8 mouse cellular contexts compared by ENCODE assay signal in the genomic region with DNA sequence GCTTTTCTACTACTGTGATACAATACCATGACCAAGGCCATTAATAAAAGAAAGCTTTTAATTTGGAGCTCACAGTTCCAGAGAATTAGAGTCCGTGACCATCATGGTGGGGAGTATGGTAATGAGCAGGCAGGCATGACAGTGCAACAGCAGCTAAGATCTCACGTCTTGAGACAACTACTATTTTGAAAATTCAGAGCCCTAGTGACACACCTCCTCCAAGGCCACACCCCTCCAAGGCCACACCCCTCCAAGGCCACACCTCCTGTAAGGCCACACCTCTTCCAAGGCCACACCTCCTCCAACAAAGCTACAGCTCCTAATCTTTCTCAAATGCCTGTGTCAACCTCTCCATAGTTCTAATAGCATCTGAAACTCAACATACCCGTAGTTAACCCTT. TPM values are rescaled to one million over a fixed set of nuclear protein-coding genes. Genes with fewer than 3 reads are reported as not detected.
A peak's percentile ranks its signal among the peaks of the same experiment; 100 is the strongest.
DNase-seq lines count a peak whose midpoint lies in the region; ATAC-seq and TF ChIP-seq lines count a peak whose summit lies in the region.

No protein-coding gene starts in this region.

- no peaks in the 10 kb centered on the region; the same call in 1 of the 2 replicates for H3K4me1 ChIP-seq in cerebellum, adult 2 months (ENCODE audit: control insufficient read depth, insufficient read depth, low read length)
- peaks cover 2 to 11% of the 10 kb centered on the region in 2 experiments for H3K4me1 ChIP-seq in MEL (ENCODE audit: control insufficient read depth in 1 of 2, insufficient read depth in 2 of 2, low read length in 2 of 2)
- H3K4me1 ChIP-seq in kidney, embryonic 15.5 days = peaks cover 7% of the 10 kb centered on the region; the same call in 1 of the 2 replicates
- peaks cover 7% of the 10 kb centered on the region; the same call in 1 of the 2 replicates for H3K4me1 ChIP-seq in embryonic facial prominence, embryonic 10.5 days

- no peak for TF ChIP-seq CTCF in cerebellum, adult 2 months (IDR thresholded peaks at IDR 0.05; ENCODE audit: borderline replicate concordance, insufficient read depth, low read depth, low read length)
- no peak for TF ChIP-seq CTCF in MEL (IDR thresholded peaks at IDR 0.05 in 2 of 3, conservative IDR thresholded peaks at IDR 0.05 in 1 of 3; ENCODE audit: control insufficient read depth in 1 of 3, insufficient read depth in 1 of 3, low read depth in 2 of 3, low read length in 3 of 3, poor library complexity in 1 of 3, severe bottlenecking in 1 of 3)

- peaks cover 10% of the 10 kb centered on the region for H3K79me2 ChIP-seq in MEL (ENCODE audit: control insufficient read depth, insufficient read depth, low read length, poor library complexity)

- no peak overlapping the region for H3K27ac ChIP-seq in cerebellum, adult 2 months (ENCODE audit: insufficient read depth, low read length)
- peak overlapping the region; percentile 62 for H3K27ac ChIP-seq in MEL (ENCODE audit: control insufficient read depth, low read depth, low read length)
- H3K27ac ChIP-seq in kidney, embryonic 15.5 days = no peak overlapping the region
- H3K27ac ChIP-seq in embryonic facial prominence, embryonic 10.5 days (replicated peaks) = no peak overlapping the region

- 26% methylated on average over 3 of the region's 3 CpGs for WGBS in cerebellum, adult 2 months
- WGBS in kidney, embryonic 15.5 days = 35% methylated on average over 3 of the region's 3 CpGs
- 60% methylated on average over 3 of the region's 3 CpGs for WGBS in embryonic facial prominence, embryonic 10.5 days

- peak; percentile 44 to 57 for DNase-seq in cerebellum, postnatal 10 days
- DNase-seq in cerebellum, adult 2 months = no peak
- peak; percentile 93 for DNase-seq in MEL (ENCODE audit: low read depth, low spot score)
- no peak for DNase-seq in embryonic facial prominence, embryonic 10.5 days (ENCODE audit: low spot score)

- TF ChIP-seq POLR2A in cerebellum, adult 2 months (IDR thresholded peaks at IDR 0.05; ENCODE audit: borderline replicate concordance, insufficient read depth, low read length) = no peak
- TF ChIP-seq POLR2A in MEL (IDR thresholded peaks at IDR 0.05; ENCODE audit: control insufficient read depth in 1 of 2, insufficient read depth in 1 of 2, low read depth in 1 of 2, low read length in 2 of 2, poor library complexity in 1 of 2) = no peak

- TF ChIP-seq EP300 in MEL (IDR thresholded peaks at IDR 0.05; ENCODE audit: low read depth in 1 of 2, low read length in 2 of 2) = no peak

- no peaks in the 10 kb centered on the region for H3K27me3 ChIP-seq in cerebellum, adult 2 months (ENCODE audit: control insufficient read depth, insufficient read depth, low read length)
- no peaks in the 10 kb centered on the region for H3K27me3 ChIP-seq in MEL (ENCODE audit: control insufficient read depth in 1 of 2, insufficient read depth in 2 of 2, low read length in 2 of 2)
- no peaks in the 10 kb centered on the region for H3K27me3 ChIP-seq in kidney, embryonic 15.5 days
- no peaks in the 10 kb centered on the region for H3K27me3 ChIP-seq in embryonic facial prominence, embryonic 10.5 days (replicated peaks; ENCODE audit: low read depth, poor library complexity, severe bottlenecking)

- H3K9ac ChIP-seq in MEL (ENCODE audit: control insufficient read depth, low read depth, low read length, poor library complexity, severe bottlenecking) = peak overlapping the region; percentile 43
- H3K9ac ChIP-seq in kidney, embryonic 15.5 days = no peak overlapping the region

- ATAC-seq in erythroblast, adult 5-6 weeks (replicated peaks; ENCODE audit: low FRiP score, poor library complexity, severe bottlenecking) = peak; percentile 64
- ATAC-seq in kidney, embryonic 15.5 days (replicated peaks; ENCODE audit: low FRiP score) = peak; percentile 49; the same call in 1 of the 2 replicates
- ATAC-seq in megakaryocyte progenitor cell, adult 5-6 weeks (replicated peaks; ENCODE audit: poor library complexity) = peak; percentile 83
- no peak for ATAC-seq in frontal cortex, adult (ENCODE audit: low TSS enrichment)

- H3K4me3 ChIP-seq in cerebellum, adult 2 months (replicated peaks; ENCODE audit: insufficient read depth, low read depth, low read length) = no peak overlapping the region
- H3K4me3 ChIP-seq in MEL (ENCODE audit: control insufficient read depth in 1 of 2, insufficient read depth in 1 of 2, low read depth in 2 of 2, low read length in 2 of 2) = peak overlapping the region; percentile 37 to 39
- H3K4me3 ChIP-seq in kidney, embryonic 15.5 days (replicated peaks) = no peak overlapping the region
- H3K4me3 ChIP-seq in embryonic facial prominence, embryonic 10.5 days = no peak overlapping the region

- no peak overlapping the region for H3K4me2 ChIP-seq in kidney, embryonic 15.5 days

- no peaks in the 10 kb centered on the region for H3K9me3 ChIP-seq in MEL (replicated peaks; ENCODE audit: insufficient read depth, low read length)
- H3K9me3 ChIP-seq in kidney, embryonic 15.5 days (replicated peaks) = no peaks in the 10 kb centered on the region; the same call in 1 of the 2 replicates
- 0 out of 2 replicates have a peak, but pooled peaks cover 3% of the 10 kb centered on the region for H3K9me3 ChIP-seq in embryonic facial prominence, embryonic 10.5 days

- TF ChIP-seq RAD21 in MEL (IDR thresholded peaks at IDR 0.05; ENCODE audit: low read depth, low read length) = no peak

- peaks cover 0 to 14% of the 10 kb centered on the region in 2 experiments; a peak in 2 of 4 replicates for H3K36me3 ChIP-seq in MEL (ENCODE audit: control insufficient read depth in 1 of 2, insufficient read depth in 2 of 2, low read length in 2 of 2)
- peaks cover 16% of the 10 kb centered on the region for H3K36me3 ChIP-seq in kidney, embryonic 15.5 days
- H3K36me3 ChIP-seq in embryonic facial prominence, embryonic 10.5 days (replicated peaks) = peaks cover 17% of the 10 kb centered on the region

TF ChIP-seq in MEL, 35 proteins besides CTCF, POLR2A, EP300 and RAD21 (continues in another document):
- no peak for TF ChIP-seq MAFK (IDR thresholded peaks at IDR 0.05; ENCODE audit: borderline replicate concordance, low read depth, low read length)
- no peak for TF ChIP-seq GABPA (IDR thresholded peaks at IDR 0.05; ENCODE audit: low read depth, low read length)
- TF ChIP-seq ETS1 (IDR thresholded peaks at IDR 0.05; ENCODE audit: low read depth, low read length) = peak; percentile 53; the same call in 1 of the 2 replicates
- TF ChIP-seq MEF2A (IDR thresholded peaks at IDR 0.05; ENCODE audit: extremely low read depth, insufficient replicate concordance, low read depth, low read length, poor library complexity, severe bottlenecking) = no peak
- no peak for TF ChIP-seq USF2 (IDR thresholded peaks at IDR 0.05; ENCODE audit: borderline replicate concordance in 1 of 2, insufficient read depth in 1 of 2, low read depth in 1 of 2, low read length in 2 of 2)
- TF ChIP-seq ZC3H11A (IDR thresholded peaks at IDR 0.05; ENCODE audit: low read depth, low read length) = no peak
- TF ChIP-seq SMC3 (IDR thresholded peaks at IDR 0.05; ENCODE audit: low read depth, low read length) = no peak
- TF ChIP-seq GATA1 (IDR thresholded peaks at IDR 0.05; ENCODE audit: low read depth, low read length) = no peak
- peak; percentile 79 for TF ChIP-seq MXI1 (IDR thresholded peaks at IDR 0.05; ENCODE audit: low read depth, low read length)
- no peak for TF ChIP-seq USF1 (IDR thresholded peaks at IDR 0.05; ENCODE audit: low read depth, low read length)
- no peak for TF ChIP-seq RCOR1 (IDR thresholded peaks at IDR 0.05; ENCODE audit: low read depth, low read length)
- TF ChIP-seq ZKSCAN1 (IDR thresholded peaks at IDR 0.05; ENCODE audit: low read depth, low read length) = no peak
- TF ChIP-seq JUND (IDR thresholded peaks at IDR 0.05; ENCODE audit: low read depth, low read length) = no peak
- no peak for TF ChIP-seq CHD2 (IDR thresholded peaks at IDR 0.05; ENCODE audit: low read length)
- TF ChIP-seq ELF1 (IDR thresholded peaks at IDR 0.05; ENCODE audit: low read depth, low read length) = no peak
- TF ChIP-seq POLR2AphosphoS2 (IDR thresholded peaks at IDR 0.05; ENCODE audit: low read length) = no peak
- no peak for TF ChIP-seq KAT2A (conservative IDR thresholded peaks at IDR 0.05; ENCODE audit: low read depth, low read length)
- no peak for TF ChIP-seq ZNF384 (IDR thresholded peaks at IDR 0.05; ENCODE audit: low read depth, low read length)
- TF ChIP-seq TBP (IDR thresholded peaks at IDR 0.05; ENCODE audit: low read depth, low read length) = no peak; the same call in 1 of the 2 replicates
- no peak for TF ChIP-seq POLR2AphosphoS5 (IDR thresholded peaks at IDR 0.05; ENCODE audit: borderline replicate concordance, low read depth, low read length)
- TF ChIP-seq TAL1 (IDR thresholded peaks at IDR 0.05; ENCODE audit: low read length) = no peak
- TF ChIP-seq ZMIZ1 (IDR thresholded peaks at IDR 0.05; ENCODE audit: low read depth, low read length) = no peak
- no peak for TF ChIP-seq CHD1 (IDR thresholded peaks at IDR 0.05; ENCODE audit: low read depth, low read length)
- TF ChIP-seq TCF12 (IDR thresholded peaks at IDR 0.05; ENCODE audit: low read depth, low read length) = no peak
- 0 out of 2 replicates have a peak, but pooled peaks have one; percentile 42 for TF ChIP-seq MAZ (IDR thresholded peaks at IDR 0.05; ENCODE audit: low read depth, low read length)
- peak; percentile 39; the same call in 1 of the 2 replicates for TF ChIP-seq MYC (IDR thresholded peaks at IDR 0.05; ENCODE audit: low read depth, low read length)
- TF ChIP-seq HCFC1 (IDR thresholded peaks at IDR 0.05; ENCODE audit: low read depth, low read length) = peak; percentile 63
- TF ChIP-seq NELFE (IDR thresholded peaks at IDR 0.05; ENCODE audit: low read depth, low read length) = peak; percentile 35; the same call in 1 of the 2 replicates
- TF ChIP-seq SIN3A (IDR thresholded peaks at IDR 0.05; ENCODE audit: low read length) = peak; percentile 95

RNA-seq across cellular contexts. Expression of a gene that starts 1.8 kb away (rescaled TPM):
- polyA plus RNA-seq in cerebellum, adult 2 months (2012; rRNA removed) = 93.8 and 99.5 TPM in 2 replicates
- total RNA-seq in MEL (2012; rRNA removed) = 221 and 232 TPM in 2 replicates
- 1,000 to 10,000 TPM in 1 of 2 experiments, 100 to 1,000 TPM in 1; 118 to 1,267 TPM for polyA plus RNA-seq in MEL (2012; ENCODE audit: insufficient read depth in 1 of 2, insufficient read length in 2 of 2, low read depth in 1 of 2, low replicate concordance in 2 of 2, missing spikeins in 1 of 2)
- total RNA-seq in erythroblast, adult 5-6 weeks (2015; ENCODE audit: low replicate concordance) = 5.2 and 45.3 TPM in 2 replicates
- 16.6 and 17.1 TPM in 2 replicates for total RNA-seq in erythroblast, adult 5-6 weeks (2017; ENCODE audit: low replicate concordance)
- polyA plus RNA-seq in kidney, embryonic 15.5 days (2015; fragmentation: Nextera tagmentation; extraction: Ambion mirVana) = 240 and 241 TPM in 2 replicates
- 133 and 147 TPM in 2 replicates for total RNA-seq in megakaryocyte progenitor cell, adult 5-6 weeks (2015)
- 68.4 and 77.5 TPM in 2 replicates for total RNA-seq in megakaryocyte progenitor cell, adult 5-6 weeks (2017)
- 313 and 320 TPM in 2 replicates for polyA plus RNA-seq in embryonic facial prominence, embryonic 10.5 days (2016; fragmentation: Nextera tagmentation; extraction: Ambion mirVana)

Comparison
In these comparisons a context has a peak if more than half of its experiments do, and no peak if none do; other contexts are left out.
1. DNase-seq: peak in cerebellum, postnatal 10 days (2 of 2) and MEL (single experiment); none in cerebellum, adult 2 months (0 of 2) and embryonic facial prominence, embryonic 10.5 days (single experiment).
2. H3K4me3 ChIP-seq: peak in MEL (2 of 2); none in cerebellum, adult 2 months (single experiment), kidney, embryonic 15.5 days (single experiment) and embryonic facial prominence, embryonic 10.5 days (single experiment).